Mouse (Mus musculus) forebrain, embryonic 15.5 days (tissue): Measurements from ENCODE around the gene Thsd7a. TPM values are rescaled to one million over a fixed set of nuclear protein-coding genes. Genes with fewer than 3 reads are reported as not detected.

Experiments
- ATAC-seq: fragments of 200-750 bp; cut with Nextera tagmentation; replicated peaks from 2 replicates; pipeline ENCODE4 v1.8.0; 2017; ENCODE audit warnings: mild to moderate bottlenecking, moderate TSS enrichment, moderate library complexity
- H3K27ac ChIP-seq: fragments of 300-500 bp; sonication (generic); replicated peaks from 2 replicates; pipeline ENCODE4 v1.5.1; 2015; ENCODE audit warnings: mild to moderate bottlenecking, inconsistent platforms
- H3K27me3 ChIP-seq: fragments of 300-500 bp; sonication (generic); 2 replicates; pipeline ENCODE4 v1.6.1; 2015; ENCODE audit warnings: inconsistent platforms
- H3K36me3 ChIP-seq: fragments of 300-500 bp; sonication (generic); 2 replicates; pipeline ENCODE4 v1.6.1; 2015; ENCODE audit warnings: mild to moderate bottlenecking, inconsistent platforms
- H3K4me1 ChIP-seq: fragments of 300-500 bp; sonication (generic); 2 replicates; pipeline ENCODE4 v1.6.1; 2015; ENCODE audit warnings: inconsistent platforms
- H3K4me2 ChIP-seq: fragments of 300-500 bp; sonication (generic); replicated peaks from 2 replicates; pipeline ENCODE4 v1.6.1; 2015; ENCODE audit warnings: mild to moderate bottlenecking, inconsistent platforms
- H3K4me3 ChIP-seq: fragments of 300-500 bp; sonication (generic); 2 replicates; pipeline ENCODE4 v1.5.1; 2015; ENCODE audit warnings: mild to moderate bottlenecking, inconsistent platforms
- H3K9ac ChIP-seq: fragments of 300-500 bp; sonication (generic); replicated peaks from 2 replicates; pipeline ENCODE4 v1.6.1; 2015; ENCODE audit warnings: mild to moderate bottlenecking, inconsistent platforms
- H3K9me3 ChIP-seq: fragments of 300-500 bp; sonication (generic); 2 replicates; pipeline ENCODE4 v1.6.1; 2016; ENCODE audit warnings: inconsistent platforms
- WGBS: fragments of 180-500 bp; shearing (Covaris S2); methylation state at CpG from one replicate; pipeline ENCODE4 v1.1.7; 2015; ENCODE audit warnings: mixed read lengths; 5-methylcytosine and 5-hydroxymethylcytosine counted together
- polyA plus RNA-seq: library from polyadenylated mRNA; unstranded; fragments of >200 nt; fragmentation: Nextera tagmentation; extraction: Ambion mirVana; gene quantifications from 2 replicates; pipeline ENCODE4 v1.2.1, GENCODE M21; 2015

Thsd7a gene
- polyA plus RNA-seq, 1 experiment from 2014 or later, result 13.8 TPM

GRCm38 (mm10) chr6:12749531-12750210 is 461 bp upstream of the Thsd7a start:
- 2% methylated on average over 12 of the region's 12 CpGs for WGBS
- Histone ChIP-seq H3K4me3 (peak overlapping the region; percentile 70), H3K27me3 (peaks cover 6% of the 10 kb centered on the region; the same call in 1 of the 2 replicates), H3K4me2 (peak overlapping the region; percentile 97), H3K36me3 (no peaks in the 10 kb centered on the region), H3K4me1 (peaks cover 14% of the 10 kb centered on the region), H3K9me3 (no peaks in the 10 kb centered on the region), H3K27ac (peak overlapping the region; percentile 91), H3K9ac (peak overlapping the region; percentile 78)
- peak; percentile 14; the same call in 1 of the 2 replicates for ATAC-seq

DNA sequence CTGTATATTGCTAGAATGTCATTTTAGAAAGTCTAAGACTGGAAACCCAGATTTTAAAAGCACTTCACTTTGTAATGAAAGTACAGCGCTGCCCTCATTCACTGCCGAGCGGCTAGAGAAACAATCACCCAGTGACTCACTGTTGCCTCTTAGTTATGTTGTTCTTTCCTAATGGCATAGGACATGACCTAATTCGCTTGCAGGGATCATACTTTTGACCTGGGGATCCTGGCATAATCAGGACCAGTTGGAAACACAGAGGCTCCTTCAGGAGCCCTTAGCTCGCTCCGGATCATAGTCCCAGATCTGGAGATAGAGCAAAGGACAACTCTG is 790 bp downstream of the Thsd7a start:
- Histone ChIP-seq H3K4me1 (peaks cover 14% of the 10 kb centered on the region), H3K9ac (peak overlapping the region; percentile 78), H3K36me3 (no peaks in the 10 kb centered on the region), H3K4me3 (peak overlapping the region; percentile 70), H3K4me2 (peak overlapping the region; percentile 97), H3K27me3 (peaks cover 6% of the 10 kb centered on the region; the same call in 1 of the 2 replicates), H3K9me3 (no peaks in the 10 kb centered on the region), H3K27ac (peak overlapping the region; percentile 91)
- 0% methylated on average over 6 of the region's 6 CpGs for WGBS
- ATAC-seq, result peak; percentile 11; the same call in 1 of the 2 replicates

- Histone ChIP-seq H3K4me1 (peaks cover 14% of the 10 kb centered on the region), H3K4me3 (peak overlapping the region; percentile 70), H3K4me2 (peak overlapping the region; percentile 97), H3K9ac (peak overlapping the region; percentile 78; the same call in 1 of the 2 replicates), H3K27ac (peak overlapping the region; percentile 91), H3K36me3 (no peaks in the 10 kb centered on the region), H3K9me3 (no peaks in the 10 kb centered on the region), H3K27me3 (peaks cover 5% of the 10 kb centered on the region; the same call in 1 of the 2 replicates)
- WGBS, result 6% methylated on average over 10 of the region's 11 CpGs
- ATAC-seq, result no peak
These were observed 1.3 kb downstream of the Thsd7a start for GRCm38 (mm10) chr6:12747856-12748450.

- no peak for ATAC-seq
- WGBS, result 87% methylated on average over 4 of the region's 4 CpGs
- no peaks in the 10 kb centered on the region for H3K36me3 ChIP-seq
- no peaks in the 10 kb centered on the region for H3K9me3 ChIP-seq
- no peak overlapping the region for H3K4me2 ChIP-seq
- H3K9ac ChIP-seq, result no peak overlapping the region
- no peaks in the 10 kb centered on the region for H3K27me3 ChIP-seq
- no peak overlapping the region for H3K4me3 ChIP-seq
- H3K4me1 ChIP-seq, result no peaks in the 10 kb centered on the region; the same call in 1 of the 2 replicates
- H3K27ac ChIP-seq, result no peak overlapping the region
These were observed 6.4 kb downstream of the Thsd7a start for GRCm38 (mm10) chr6:12742791-12743190.

- H3K4me1 ChIP-seq, result no peaks in the 10 kb centered on the region
- no peak overlapping the region for H3K9ac ChIP-seq
- H3K27ac ChIP-seq, result no peak overlapping the region
- no peaks in the 10 kb centered on the region for H3K27me3 ChIP-seq
- H3K4me3 ChIP-seq, result no peak overlapping the region
- H3K9me3 ChIP-seq, result no peaks in the 10 kb centered on the region
- no peak for ATAC-seq
- no peaks in the 10 kb centered on the region for H3K36me3 ChIP-seq
- H3K4me2 ChIP-seq, result no peak overlapping the region
- WGBS, result 91% methylated on average over 3 of the region's 3 CpGs
These were observed 15.3 kb downstream of the Thsd7a start for GRCm38 (mm10) chr6:12733924-12734323.

DNA sequence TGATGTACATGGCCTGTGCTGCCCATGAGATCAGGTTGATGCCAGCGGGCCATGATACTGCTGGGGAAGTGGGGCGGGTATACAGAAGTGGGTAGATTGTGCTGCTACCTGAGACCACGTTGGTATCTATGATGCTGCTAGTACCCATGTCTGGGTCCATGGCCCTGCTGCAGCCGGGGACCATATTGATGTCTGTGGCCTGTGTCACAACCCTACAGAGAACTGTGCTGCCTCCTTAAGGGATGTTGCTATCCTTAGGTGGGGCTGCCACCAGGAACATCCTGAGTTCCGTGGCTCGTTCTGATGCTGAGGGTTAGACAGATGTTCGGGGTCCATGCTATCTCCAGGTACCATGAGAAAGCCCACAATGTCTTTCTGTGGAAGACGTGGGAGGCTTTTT is 33.1 kb downstream of the Thsd7a start:
- Histone ChIP-seq H3K9ac (no peak overlapping the region), H3K4me2 (no peak overlapping the region), H3K4me1 (no peaks in the 10 kb centered on the region), H3K4me3 (no peak overlapping the region), H3K27ac (no peak overlapping the region), H3K9me3 (no peaks in the 10 kb centered on the region), H3K36me3 (no peaks in the 10 kb centered on the region), H3K27me3 (no peaks in the 10 kb centered on the region)
- no peak for ATAC-seq
- 89% methylated on average over 8 of the region's 8 CpGs for WGBS

GRCm38 (mm10) chr6:12712581-12712980 is 36.6 kb downstream of the Thsd7a start:
- H3K4me3 ChIP-seq, result no peak overlapping the region
- H3K9me3 ChIP-seq, result no peaks in the 10 kb centered on the region
- H3K27me3 ChIP-seq, result no peaks in the 10 kb centered on the region
- no peak overlapping the region for H3K9ac ChIP-seq
- no peak for ATAC-seq
- no peak overlapping the region for H3K4me2 ChIP-seq
- H3K4me1 ChIP-seq, result no peaks in the 10 kb centered on the region
- no peaks in the 10 kb centered on the region for H3K36me3 ChIP-seq
- WGBS, result 73% methylated on average over 3 of the region's 3 CpGs
- no peak overlapping the region for H3K27ac ChIP-seq

GRCm38 (mm10) chr6:12702925-12703324 is 46.3 kb downstream of the Thsd7a start:
- no peaks in the 10 kb centered on the region for H3K36me3 ChIP-seq
- no peak overlapping the region for H3K4me3 ChIP-seq
- ATAC-seq, result no peak
- WGBS, result 77% methylated on average over 3 of the region's 3 CpGs
- no peak overlapping the region for H3K4me2 ChIP-seq
- H3K9ac ChIP-seq, result no peak overlapping the region
- no peaks in the 10 kb centered on the region for H3K4me1 ChIP-seq
- H3K27ac ChIP-seq, result no peak overlapping the region
- H3K27me3 ChIP-seq, result no peaks in the 10 kb centered on the region
- no peaks in the 10 kb centered on the region; the same call in 1 of the 2 replicates for H3K9me3 ChIP-seq

- Histone ChIP-seq H3K36me3 (no peaks in the 10 kb centered on the region), H3K9ac (no peak overlapping the region), H3K27me3 (no peaks in the 10 kb centered on the region), H3K4me2 (no peak overlapping the region), H3K9me3 (no peaks in the 10 kb centered on the region), H3K27ac (no peak overlapping the region), H3K4me1 (no peaks in the 10 kb centered on the region), H3K4me3 (no peak overlapping the region)
- WGBS, result 58% methylated on average over 2 of the region's 2 CpGs
- ATAC-seq, result no peak; the same call in 1 of the 2 replicates
These were observed 50.1 kb downstream of the Thsd7a start for GRCm38 (mm10) chr6:12699089-12699488.

DNA sequence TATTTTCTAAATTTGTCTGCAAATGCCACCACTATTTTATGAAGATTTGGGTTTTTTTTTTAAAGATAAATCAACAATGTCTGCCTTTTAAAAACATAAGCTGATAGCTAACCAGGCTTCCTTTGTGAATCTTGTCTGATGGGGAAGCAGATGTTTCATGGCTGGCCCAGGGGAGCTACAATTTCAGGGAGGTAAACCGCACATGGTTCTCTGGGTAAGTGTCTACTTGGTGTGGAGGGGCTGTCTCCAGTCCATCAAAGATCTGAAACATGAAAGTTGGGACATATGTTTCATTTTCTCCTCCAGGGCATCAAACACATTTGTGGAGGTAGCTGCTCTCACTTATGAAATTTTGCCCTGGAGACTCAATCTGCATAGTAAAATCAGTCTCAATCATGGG is 55.5 kb downstream of the Thsd7a start:
- Histone ChIP-seq H3K4me2 (no peak overlapping the region), H3K36me3 (no peaks in the 10 kb centered on the region), H3K4me3 (no peak overlapping the region), H3K27me3 (no peaks in the 10 kb centered on the region), H3K4me1 (no peaks in the 10 kb centered on the region), H3K27ac (no peak overlapping the region), H3K9me3 (no peaks in the 10 kb centered on the region), H3K9ac (no peak overlapping the region)
- no peak for ATAC-seq
- WGBS, result 90% methylated on average over 1 of the region's 1 CpGs

DNA sequence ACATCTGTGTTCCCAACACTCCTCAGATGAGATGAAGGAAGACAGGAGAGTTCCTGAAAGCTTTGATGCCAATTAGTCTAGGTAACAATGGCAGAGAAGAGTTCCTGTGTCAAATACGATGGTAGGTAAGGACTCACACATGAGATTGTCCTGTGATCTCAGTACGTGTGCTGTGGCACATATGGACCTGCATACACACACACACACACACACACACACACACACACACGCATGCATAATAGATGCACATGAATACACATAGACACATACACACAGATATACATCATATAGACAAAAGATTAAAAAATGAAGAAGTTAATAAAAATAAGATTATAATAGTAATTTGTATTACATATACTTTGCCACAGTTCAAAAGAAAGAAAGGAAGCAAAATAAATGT is 56.0 kb downstream of the Thsd7a start:
- H3K9me3 ChIP-seq, result no peaks in the 10 kb centered on the region
- 83% methylated on average over 3 of the region's 3 CpGs for WGBS
- H3K36me3 ChIP-seq, result no peaks in the 10 kb centered on the region
- H3K27me3 ChIP-seq, result no peaks in the 10 kb centered on the region
- no peak overlapping the region for H3K4me2 ChIP-seq
- no peak overlapping the region for H3K9ac ChIP-seq
- no peak for ATAC-seq
- H3K4me1 ChIP-seq, result no peaks in the 10 kb centered on the region
- no peak overlapping the region for H3K4me3 ChIP-seq
- no peak overlapping the region for H3K27ac ChIP-seq

DNA sequence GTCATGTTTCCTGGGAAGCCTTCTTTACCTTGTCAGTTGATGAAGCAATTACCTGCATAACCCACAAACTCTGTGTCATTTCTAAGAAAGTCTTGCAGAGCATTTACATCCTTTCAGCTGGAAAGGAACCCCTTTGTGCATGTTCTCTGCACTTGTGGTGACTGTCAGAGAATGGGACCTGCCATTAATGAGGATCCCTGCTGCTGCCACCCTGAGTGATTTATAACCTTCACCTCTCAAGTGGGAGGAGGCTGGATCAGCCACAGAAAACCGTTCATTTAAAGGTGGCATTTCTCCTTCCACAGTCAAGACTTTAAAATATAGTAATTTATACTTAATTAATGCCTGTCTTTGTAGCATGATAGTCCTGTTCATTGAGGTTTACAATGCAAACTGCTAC is 99.6 kb downstream of the Thsd7a start:
- no peak overlapping the region for H3K4me2 ChIP-seq
- H3K9me3 ChIP-seq, result no peaks in the 10 kb centered on the region
- no peaks in the 10 kb centered on the region for H3K27me3 ChIP-seq
- H3K4me1 ChIP-seq, result no peaks in the 10 kb centered on the region
- H3K27ac ChIP-seq, result no peak overlapping the region
- no peaks in the 10 kb centered on the region for H3K36me3 ChIP-seq
- ATAC-seq, result no peak
- no peak overlapping the region for H3K9ac ChIP-seq
- 9% methylated on average over 1 of the region's 1 CpGs for WGBS
- no peak overlapping the region for H3K4me3 ChIP-seq
